Mouse (Mus musculus): Measurements from ENCODE around the gene Acp5. TPM values are rescaled to one million over a fixed set of nuclear protein-coding genes. Genes with fewer than 3 reads are reported as not detected.

The Acp5 gene
- total and polyA plus RNA-seq, 3 experiments, result 0.34 TPM; not detected in 2

- dilution Hi-C loops (cut with MboI; ENCODE audit: extremely low pct_ligation_motif_present, extremely low pct_unique_long_range_greater_than_20kb, low sequenced_read_pairs), result no loop called here
- H3K4me1 ChIP-seq (ENCODE audit: control insufficient read depth in 1 of 2, insufficient read depth in 2 of 2), result peaks cover 15 to 67% of the 10 kb centered on the region in 2 experiments
Observed at GRCm38 (mm10) chr9:22119543-22119942, 16.0 kb downstream of the Acp5 start.

GRCm38 (mm10) chr9:22117754-22118456 is 17.6 kb downstream of the Acp5 start:
- in situ Hi-C loops (cut with MboI; ENCODE audit: low pct_ligation_motif_present, low pct_unique_long_range_greater_than_20kb, low sequenced_read_pairs) (loop anchor here (5.0 kb wide), 1 partner anchor 46 kb away; the partner anchor contains the start of genes Gm49318 and Zfp653), dilution Hi-C loops (cut with MboI; ENCODE audit: extremely low pct_ligation_motif_present, extremely low pct_unique_long_range_greater_than_20kb, low sequenced_read_pairs) (no loop called here)
- peak; percentile 91 for DNase-seq (ENCODE audit: extremely low read depth)
- Histone ChIP-seq H3K9me3 (replicated peaks; ENCODE audit: low read length) (peaks cover 3% of the 10 kb centered on the region), H3K4me2 (ENCODE audit: insufficient read depth, low read depth, poor library complexity, severe bottlenecking) (peak overlapping the region; percentile 95), H3K36me3 (replicated peaks in 1 of 2; ENCODE audit: control insufficient read depth in 1 of 2, insufficient read depth in 1 of 2, low read length in 1 of 2) (peaks cover 12 to 21% of the 10 kb centered on the region in 2 experiments), H3K4me3 (replicated peaks in 1 of 3; ENCODE audit: low read depth in 2 of 3, low read length in 2 of 3, poor library complexity in 1 of 3) (peak overlapping the region; percentile 65 to 89 (median 85)), H3K4me1 (ENCODE audit: control insufficient read depth in 1 of 2, insufficient read depth in 2 of 2) (peaks cover 14 to 51% of the 10 kb centered on the region in 2 experiments), H3K79me2 (replicated peaks; ENCODE audit: control insufficient read depth, extremely low read depth, insufficient read depth, poor library complexity, severe bottlenecking) (peaks cover 16% of the 10 kb centered on the region), H3K27me3 (replicated peaks) (no peaks in the 10 kb centered on the region), H3K27ac (ENCODE audit: insufficient read depth, low read depth) (no peak overlapping the region), H3K9ac (ENCODE audit: insufficient read depth, low read depth) (peak overlapping the region; percentile 70; the same call in 1 of the 2 replicates)
- TF ChIP-seq POLR2A (IDR thresholded peaks at IDR 0.05; ENCODE audit: low read depth, low read length), result no peak
- 0 out of 2 replicates have a peak, but pooled peaks have one; percentile 20 for TF ChIP-seq JUND (conservative IDR thresholded peaks at IDR 0.05; ENCODE audit: low read depth, low read length)
- no peak for TF ChIP-seq CHD2 (IDR thresholded peaks at IDR 0.05; ENCODE audit: low read length)
- TF ChIP-seq E2F4 (IDR thresholded peaks at IDR 0.05; ENCODE audit: insufficient replicate concordance, low read depth, low read length), result no peak
- TF ChIP-seq PAX5 (IDR thresholded peaks at IDR 0.05; ENCODE audit: low read length), result no peak
- peak; percentile 23; the same call in 1 of the 2 replicates for TF ChIP-seq TCF12 (IDR thresholded peaks at IDR 0.05; ENCODE audit: low read depth, low read length)
- TF ChIP-seq MAFK (IDR thresholded peaks at IDR 0.05; ENCODE audit: insufficient replicate concordance, low read length), result 0 out of 2 replicates have a peak, but pooled peaks have one; percentile 5
- TF ChIP-seq ZNF384 (IDR thresholded peaks at IDR 0.05; ENCODE audit: low read depth, low read length), result peak; percentile 24; the same call in 1 of the 2 replicates
- no peak for TF ChIP-seq EP300 (IDR thresholded peaks at IDR 0.05; ENCODE audit: low read length)
- peak; percentile 41 to 90 for TF ChIP-seq CTCF (conservative IDR thresholded peaks at IDR 0.05 in 1 of 2, IDR thresholded peaks at IDR 0.05 in 1 of 2; ENCODE audit: low read depth in 2 of 2, low read length in 2 of 2)
- TF ChIP-seq MEF2A (IDR thresholded peaks at IDR 0.05; ENCODE audit: borderline replicate concordance, low read depth, low read length), result no peak
- no peak for TF ChIP-seq IRF4 (IDR thresholded peaks at IDR 0.05; ENCODE audit: low read depth, low read length)
- TF ChIP-seq ETS1 (conservative IDR thresholded peaks at IDR 0.05; ENCODE audit: low read depth, low read length), result no peak
- TF ChIP-seq KAT2A (IDR thresholded peaks at IDR 0.05; ENCODE audit: insufficient replicate concordance, low read length), result no peak
- no peak for TF ChIP-seq ZKSCAN1 (IDR thresholded peaks at IDR 0.05; ENCODE audit: borderline replicate concordance, low read depth, low read length)
- TF ChIP-seq CHD1 (IDR thresholded peaks at IDR 0.05; ENCODE audit: low read depth, low read length), result no peak
- no peak for TF ChIP-seq ELF1 (IDR thresholded peaks at IDR 0.05; ENCODE audit: low read depth, low read length)
- no peak for TF ChIP-seq USF2 (conservative IDR thresholded peaks at IDR 0.05; ENCODE audit: low read depth, low read length)
- peak; percentile 41; the same call in 1 of the 2 replicates for TF ChIP-seq NRF1 (IDR thresholded peaks at IDR 0.05; ENCODE audit: low read depth, low read length)
- no peak for TF ChIP-seq GABPA (IDR thresholded peaks at IDR 0.05; ENCODE audit: insufficient replicate concordance, low read depth, low read length)
- TF ChIP-seq HCFC1 (IDR thresholded peaks at IDR 0.05; ENCODE audit: low read depth, low read length), result no peak
- TF ChIP-seq TBP (conservative IDR thresholded peaks at IDR 0.05; ENCODE audit: low read depth, low read length), result no peak
- no peak for TF ChIP-seq ZC3H11A (IDR thresholded peaks at IDR 0.05; ENCODE audit: low read depth, low read length)
- TF ChIP-seq USF1 (IDR thresholded peaks at IDR 0.05; ENCODE audit: low read depth, low read length), result no peak
- peak; percentile 73 for TF ChIP-seq SMC3 (IDR thresholded peaks at IDR 0.05; ENCODE audit: low read depth, low read length)
- peak; percentile 84; the same call in 1 of the 2 replicates for TF ChIP-seq MXI1 (IDR thresholded peaks at IDR 0.05; ENCODE audit: low read depth, low read length)
- peak; percentile 83 for TF ChIP-seq MAX (IDR thresholded peaks at IDR 0.05; ENCODE audit: low read length)
- no peak for TF ChIP-seq UBTF (IDR thresholded peaks at IDR 0.05; ENCODE audit: low read depth, low read length)
- TF ChIP-seq MAZ (IDR thresholded peaks at IDR 0.05; ENCODE audit: low read depth, low read length), result no peak
- peak; percentile 54; the same call in 1 of the 2 replicates for TF ChIP-seq BHLHE40 (IDR thresholded peaks at IDR 0.05; ENCODE audit: low read depth, low read length)
- no peak for TF ChIP-seq RCOR1 (conservative IDR thresholded peaks at IDR 0.05; ENCODE audit: low read depth, low read length)

More at GRCm38 (mm10) chr9:22119543-22119942, 16.0 kb downstream of the Acp5 start:
- DNase-seq (ENCODE audit: extremely low read depth), result no peak
- Histone ChIP-seq H3K27me3 (replicated peaks) (no peaks in the 10 kb centered on the region), H3K27ac (ENCODE audit: insufficient read depth, low read depth) (no peak overlapping the region), H3K36me3 (replicated peaks in 1 of 2; ENCODE audit: control insufficient read depth in 1 of 2, insufficient read depth in 1 of 2, low read length in 1 of 2) (peaks cover 0 to 5% of the 10 kb centered on the region in 2 experiments), H3K9me3 (replicated peaks; ENCODE audit: low read length) (peaks cover 3% of the 10 kb centered on the region), H3K4me2 (ENCODE audit: insufficient read depth, low read depth, poor library complexity, severe bottlenecking) (no peak overlapping the region), H3K4me3 (replicated peaks in 1 of 3; ENCODE audit: low read depth in 2 of 3, low read length in 2 of 3, poor library complexity in 1 of 3) (no peak overlapping the region), H3K79me2 (replicated peaks; ENCODE audit: control insufficient read depth, extremely low read depth, insufficient read depth, poor library complexity, severe bottlenecking) (peaks cover 14% of the 10 kb centered on the region), H3K9ac (ENCODE audit: insufficient read depth, low read depth) (no peak overlapping the region)
- in situ Hi-C loops (cut with MboI; ENCODE audit: low pct_ligation_motif_present, low pct_unique_long_range_greater_than_20kb, low sequenced_read_pairs), result loop anchor here (5.0 kb wide), 1 partner anchor 47 kb away; the partner anchor contains the start of genes Gm49318 and Zfp653
- TF ChIP-seq SIN3A (IDR thresholded peaks at IDR 0.05; ENCODE audit: low read length), result no peak

All from CH12.LX (cell line).